Mouse (Mus musculus) cortical plate, adult 2 months (tissue): ENCODE measurements around the gene Pygm.

Experiments used
- CTCF ChIP-seq: fragments of 200-500 bp; IDR thresholded peaks from 2 replicates; pipeline ENCODE4 v1.5.1; 2011; ENCODE audit warnings: mild to moderate bottlenecking, control low read depth, low read length; ENCODE audit not compliant: insufficient read depth; ENCODE audit errors: extremely low read depth
- POLR2A ChIP-seq: fragments of 200-500 bp; IDR thresholded peaks from 2 replicates; pipeline ENCODE4 v1.6.1; 2011; ENCODE audit warnings: mild to moderate bottlenecking, low read length, control low read depth; ENCODE audit not compliant: insufficient read depth; ENCODE audit errors: extremely low read depth

DNA sequence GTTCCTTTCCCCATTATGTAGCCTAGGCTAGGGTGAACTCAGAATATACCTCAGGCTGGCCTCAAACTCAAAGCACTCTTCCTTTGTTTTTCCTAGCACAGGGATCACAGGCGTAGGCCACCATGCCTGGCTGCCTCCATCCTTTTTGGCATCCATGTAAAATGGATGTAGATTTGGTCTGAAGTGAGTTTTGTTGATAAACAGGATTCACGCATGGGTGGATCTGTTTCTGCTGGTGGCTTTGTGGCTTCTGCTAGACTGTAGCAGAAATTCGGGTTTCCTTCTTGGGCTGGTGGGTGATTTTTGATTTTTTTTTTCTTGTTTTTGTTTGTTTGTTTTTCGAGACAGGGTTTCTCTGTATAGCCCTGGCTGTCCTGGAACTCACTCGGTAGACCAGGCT lies 25.7 kb downstream of the Pygm start:
- TF ChIP-seq POLR2A = no peak
- no peak for TF ChIP-seq CTCF
